Mouse (Mus musculus) lung, postnatal 0 days (tissue): ENCODE results near the gene Pcsk7.

Experiments used
- CTCF ChIP-seq: IDR thresholded peaks from 2 replicates; pipeline ENCODE4 v1.5.1; 2016; ENCODE audit warnings: antibody characterized with exemption, mild to moderate bottlenecking
- EP300 ChIP-seq: IDR thresholded peaks from 2 replicates; pipeline ENCODE4 v1.6.1; 2016; ENCODE audit warnings: antibody characterized with exemption, mild to moderate bottlenecking, control low read depth

DNA sequence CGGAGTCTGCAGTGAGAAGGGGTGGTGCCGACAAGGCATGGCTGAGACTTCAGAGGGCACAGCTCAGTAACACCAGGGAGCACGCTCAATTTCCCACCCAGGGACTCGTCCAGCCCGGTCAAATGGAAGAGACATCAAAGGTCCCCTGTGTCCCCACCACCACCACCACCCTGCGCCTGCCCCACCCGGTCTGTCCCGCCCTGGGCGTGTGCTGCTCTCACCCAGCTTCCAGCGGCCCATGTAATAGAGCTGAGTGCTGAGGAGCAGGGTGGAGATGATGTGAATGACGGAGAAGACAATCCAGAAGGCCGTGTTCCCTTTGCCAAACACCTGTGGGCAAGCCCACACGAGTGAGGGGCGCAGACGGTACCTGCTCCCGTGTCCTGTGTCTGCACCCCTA is 36.2 kb downstream of the Pcsk7 start:
- TF ChIP-seq CTCF, result no peak
- no peak for TF ChIP-seq EP300
